Mouse (Mus musculus) T-helper 17 cell (primary cell): ENCODE data around the gene Prim2.

ENCODE experiments used
- in situ Hi-C, 2 experiments: fragments of 300-600 bp; cut with MboI, MseI; formaldehyde crosslinking; loops; 1 replicate in 1 of 2; 2 replicates in 1 of 2; pipeline ENCODE4 v1.15.1; 2025; ENCODE audit warnings: high pct_unique_total_duplicates in 2 of 2

Gene Prim2

DNA sequence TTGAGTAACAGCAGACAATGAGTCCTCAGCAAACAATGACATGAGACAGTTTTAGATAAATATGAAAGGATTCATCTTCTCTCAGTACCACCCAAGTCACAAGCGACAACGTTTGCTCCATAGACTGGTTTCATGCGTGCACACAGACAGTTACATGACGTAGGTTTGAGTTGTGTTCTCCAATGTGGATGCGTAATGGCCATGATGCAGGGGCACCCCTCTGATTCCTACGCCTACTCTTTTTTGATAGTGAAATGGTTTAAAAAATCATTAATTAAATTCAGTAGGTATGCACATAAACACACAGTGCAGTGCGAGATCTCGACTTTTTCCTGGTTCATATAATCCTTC lies 174.4 kb downstream of the Prim2 start:
- in situ Hi-C loops: no loop called here

DNA sequence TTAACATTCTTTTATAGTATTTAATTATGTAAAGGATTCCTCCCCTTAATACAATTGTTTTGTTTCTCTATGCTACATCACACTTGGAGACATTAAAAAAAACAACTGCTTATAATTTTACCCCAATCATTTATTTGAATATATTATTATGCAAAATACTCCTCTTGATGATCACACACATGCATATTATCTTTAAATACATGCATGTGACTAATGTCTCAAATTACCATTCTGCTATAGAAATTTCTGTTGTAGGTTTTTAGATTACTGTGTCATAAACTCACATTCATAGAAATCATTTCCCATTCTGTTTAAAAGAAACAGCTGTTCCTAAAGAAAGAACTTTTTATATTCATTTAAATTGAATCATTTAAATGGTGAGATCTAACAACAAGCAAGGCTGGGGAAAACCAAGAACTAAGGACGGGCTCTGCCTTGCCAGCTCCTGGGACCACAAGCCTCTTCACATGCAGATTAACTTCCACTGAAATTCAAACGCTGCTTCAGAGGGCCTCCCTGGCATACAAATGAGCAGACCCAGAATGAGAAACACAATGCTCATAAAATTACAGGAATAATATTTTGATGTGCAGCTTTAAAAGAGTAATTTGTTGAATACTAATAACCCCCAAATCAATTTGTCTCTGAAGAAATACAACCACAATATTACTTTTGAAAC lies 174.9 kb downstream of the Prim2 start:
- in situ Hi-C loops: no loop called here

DNA sequence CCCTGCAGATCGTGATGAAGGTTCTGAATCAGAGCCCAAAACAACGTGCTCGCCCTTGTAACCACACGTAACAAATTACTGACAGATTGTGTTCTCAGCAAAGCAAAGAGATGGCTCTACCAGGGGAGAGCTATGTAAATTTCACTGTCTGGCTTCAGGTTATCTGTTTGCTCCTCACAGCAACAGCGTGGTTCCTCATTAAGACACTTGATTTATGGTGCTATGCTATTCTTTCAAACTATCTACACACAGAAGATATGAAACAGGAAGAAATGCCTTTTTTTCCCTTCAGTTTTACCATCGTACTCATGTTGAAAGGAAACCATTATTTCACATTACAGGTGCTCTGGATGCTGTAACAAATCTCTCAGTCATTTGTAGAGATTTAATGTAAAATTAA lies 179.4 kb downstream of the Prim2 start:
- in situ Hi-C loops: no loop called here

DNA sequence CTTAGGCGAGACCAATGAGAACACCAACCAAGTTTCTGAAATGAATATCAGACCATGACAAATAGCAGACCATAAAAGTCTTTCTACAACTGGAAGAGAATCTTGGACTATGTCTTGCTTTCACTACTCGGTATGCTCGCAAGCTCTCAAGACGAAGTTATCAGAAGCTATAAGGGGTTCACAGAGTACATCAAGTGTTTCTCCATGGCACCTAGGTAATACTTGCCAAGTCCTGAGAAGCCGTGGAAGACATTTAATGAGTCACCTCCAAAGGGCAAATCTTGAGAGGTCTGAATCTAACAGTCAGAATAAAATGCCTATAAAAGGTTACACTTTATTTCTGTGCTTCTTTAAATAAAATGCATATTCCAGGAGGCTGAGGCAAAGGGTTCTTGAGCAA lies 181.2 kb downstream of the Prim2 start:
- in situ Hi-C loops: no loop called here

DNA sequence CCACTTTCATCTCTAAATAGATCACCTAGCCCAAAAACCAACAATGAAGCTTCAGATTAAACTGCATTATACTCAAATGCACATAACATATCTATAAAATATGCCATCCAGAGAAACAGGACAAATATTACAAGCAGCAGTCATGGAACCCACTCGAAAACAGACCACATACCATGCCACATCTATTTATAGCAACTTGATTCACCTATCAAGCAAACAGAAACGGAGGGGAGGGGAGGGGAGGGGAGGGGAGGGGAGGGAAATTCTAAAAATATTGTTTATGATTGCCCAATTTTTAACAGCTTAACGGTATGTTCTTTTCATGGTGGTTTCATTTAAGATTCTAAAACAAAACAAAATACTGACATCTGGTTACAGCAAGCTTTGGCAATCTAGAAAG lies 185.8 kb downstream of the Prim2 start:
- in situ Hi-C loops: no loop called here

DNA sequence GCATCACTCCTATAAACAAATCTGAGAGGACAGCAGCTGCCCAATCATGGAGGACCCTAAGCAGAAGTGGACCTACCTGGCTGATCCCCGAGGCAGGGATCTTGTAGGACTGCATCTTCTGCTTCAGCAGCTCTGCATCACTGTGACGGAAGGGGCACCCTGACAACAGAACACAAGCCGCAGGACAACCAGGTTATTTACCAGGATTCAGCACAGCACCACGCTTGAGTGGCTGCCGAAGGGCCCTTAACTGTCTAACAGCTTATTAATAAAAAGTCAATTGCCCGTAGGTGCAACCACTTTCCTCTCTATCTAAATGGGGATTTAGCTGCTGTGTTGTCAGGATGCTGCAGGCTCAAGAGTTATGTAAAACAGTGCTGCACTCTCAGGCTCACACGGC lies 189.2 kb downstream of the Prim2 start:
- in situ Hi-C loops: no loop called here

DNA sequence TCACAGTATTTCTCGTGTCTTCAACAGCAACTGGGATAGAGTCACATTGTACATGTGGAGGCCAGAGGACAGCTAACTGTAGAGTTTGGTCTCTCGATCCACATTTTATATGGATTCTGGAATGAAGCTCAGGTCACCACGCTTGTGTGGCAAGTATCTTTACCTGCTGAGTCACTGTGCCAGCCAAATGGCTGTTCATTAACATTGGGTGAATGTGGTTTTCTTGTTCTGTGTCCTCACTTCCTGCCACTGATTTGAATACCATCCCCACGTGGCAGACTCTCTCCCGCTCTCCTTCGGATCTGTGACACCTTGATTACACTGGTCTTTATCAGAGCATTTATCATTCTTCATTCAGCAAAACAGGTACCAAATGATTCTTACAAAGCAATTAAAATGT lies 198.5 kb downstream of the Prim2 start:
- in situ Hi-C loops: loop anchor here in 1 of 2 experiments (10.0 kb wide), 1 partner anchor 1034 kb away; no protein-coding TSS in a partner anchor

DNA sequence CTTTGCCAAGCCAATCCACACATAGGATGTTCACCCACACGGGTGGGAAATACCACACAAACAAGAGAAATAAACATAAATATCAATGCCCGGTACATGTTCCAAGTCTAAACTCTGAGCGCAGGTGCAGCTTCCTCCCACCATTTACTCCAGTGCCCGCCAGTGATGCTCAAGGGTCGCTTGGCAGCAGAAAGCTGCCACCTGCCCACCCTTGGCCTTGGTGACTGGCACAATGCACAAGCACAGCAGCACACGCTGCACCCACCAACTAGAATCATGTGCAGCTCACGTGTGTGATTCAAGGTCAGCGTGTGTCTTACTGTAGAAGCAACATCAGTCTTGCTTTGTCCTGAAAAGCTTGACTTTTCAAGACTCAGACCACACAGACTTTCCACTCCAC lies 199.4 kb downstream of the Prim2 start:
- in situ Hi-C loops: loop anchor here in 1 of 2 experiments (10.0 kb wide), 1 partner anchor 1035 kb away; no protein-coding TSS in a partner anchor

DNA sequence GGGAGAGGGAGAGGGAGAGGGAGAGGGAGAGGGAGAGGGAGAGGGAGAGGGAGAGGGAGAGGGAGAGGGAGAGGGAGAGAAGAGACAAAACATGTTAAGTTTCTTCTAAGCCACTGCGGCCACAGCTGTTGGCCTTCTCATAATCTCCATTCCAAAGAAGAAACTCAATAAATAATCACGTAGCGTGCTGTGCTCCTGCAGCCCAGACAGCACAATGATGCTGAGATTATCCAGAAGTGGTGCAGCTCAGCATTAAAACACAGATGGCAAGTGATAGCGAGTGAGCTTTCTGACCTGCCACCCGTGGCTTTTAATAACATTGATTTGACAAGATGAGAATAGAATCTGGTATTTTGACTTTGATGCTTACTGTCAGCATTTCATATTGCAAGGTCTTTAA lies 205.4 kb downstream of the Prim2 start:
- in situ Hi-C loops: no loop called here

DNA sequence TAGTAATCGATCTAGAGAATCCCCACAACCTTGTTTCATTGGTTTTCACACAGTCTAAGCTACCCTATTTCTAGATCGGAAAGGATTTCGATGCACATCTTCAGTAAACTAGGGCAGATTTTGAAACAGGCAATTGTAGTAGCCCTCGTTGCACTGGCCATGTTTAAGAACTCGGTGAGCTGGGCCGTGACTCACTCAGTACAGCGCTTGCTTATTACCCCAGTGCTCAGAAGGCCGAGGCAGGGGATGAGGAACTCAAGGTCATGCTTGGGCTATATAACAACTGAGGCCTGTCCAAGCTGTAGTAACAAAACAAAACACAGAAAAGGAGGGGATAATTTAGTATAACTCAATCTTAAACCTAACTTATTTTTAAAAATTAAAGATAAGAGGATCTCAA lies 208.9 kb downstream of the Prim2 start:
- in situ Hi-C loops: no loop called here

DNA sequence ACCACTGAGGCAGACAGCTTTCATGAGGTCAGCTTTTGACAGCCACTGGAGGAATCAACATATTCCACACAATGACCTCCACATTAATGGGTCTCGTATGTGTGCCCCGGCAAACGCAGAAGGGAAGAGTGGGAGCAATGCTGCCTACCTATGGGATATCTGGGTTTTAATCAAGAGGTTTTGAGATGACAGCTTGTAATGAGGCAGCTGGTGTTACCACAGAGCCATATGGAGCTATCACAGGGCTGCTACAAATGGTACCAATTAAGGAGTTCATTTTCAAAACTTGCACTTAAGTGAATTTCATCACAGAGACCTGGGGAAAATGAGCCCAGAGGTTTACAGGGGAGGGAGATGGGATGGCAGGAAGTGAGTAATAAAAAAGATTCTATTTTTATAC lies 209.3 kb downstream of the Prim2 start:
- in situ Hi-C loops: no loop called here

DNA sequence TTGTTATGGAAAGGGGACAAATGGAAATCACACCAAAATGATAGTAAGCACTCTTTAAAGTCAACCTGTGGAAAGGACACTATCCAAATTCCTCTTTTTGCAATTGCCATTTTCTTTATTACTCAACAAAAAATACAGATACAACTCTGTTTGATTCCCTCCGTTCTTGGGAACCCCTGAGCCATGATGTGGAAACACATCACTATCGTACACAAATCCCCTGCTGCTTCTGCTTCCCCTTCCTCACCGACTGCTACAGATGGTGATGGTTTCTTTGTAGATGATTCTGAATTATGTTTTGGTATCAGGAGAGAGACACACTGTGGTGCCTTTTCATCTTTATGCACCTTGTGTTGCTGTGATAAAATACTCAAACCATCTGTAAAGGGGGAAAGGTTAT lies 210.6 kb downstream of the Prim2 start:
- in situ Hi-C loops: no loop called here

DNA sequence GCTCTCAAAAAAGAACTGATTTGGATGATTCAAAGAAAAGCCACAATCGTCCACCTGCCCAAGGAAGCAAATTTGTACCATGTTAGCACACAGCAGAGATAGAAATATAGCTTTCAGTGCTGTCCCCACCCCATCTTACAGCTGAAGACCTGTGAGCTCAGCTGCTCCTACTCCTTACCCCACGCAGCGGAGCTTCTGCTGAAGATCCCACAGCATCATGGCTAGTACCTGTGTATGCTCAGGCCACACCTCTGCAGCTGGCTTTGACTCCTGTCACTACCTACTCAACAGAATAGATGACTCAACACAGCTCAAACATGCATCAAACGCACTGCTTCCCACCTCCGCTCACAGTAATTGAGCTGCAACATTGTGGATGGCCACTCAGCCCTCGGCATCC lies 215.3 kb downstream of the Prim2 start:
- in situ Hi-C loops: no loop called here

DNA sequence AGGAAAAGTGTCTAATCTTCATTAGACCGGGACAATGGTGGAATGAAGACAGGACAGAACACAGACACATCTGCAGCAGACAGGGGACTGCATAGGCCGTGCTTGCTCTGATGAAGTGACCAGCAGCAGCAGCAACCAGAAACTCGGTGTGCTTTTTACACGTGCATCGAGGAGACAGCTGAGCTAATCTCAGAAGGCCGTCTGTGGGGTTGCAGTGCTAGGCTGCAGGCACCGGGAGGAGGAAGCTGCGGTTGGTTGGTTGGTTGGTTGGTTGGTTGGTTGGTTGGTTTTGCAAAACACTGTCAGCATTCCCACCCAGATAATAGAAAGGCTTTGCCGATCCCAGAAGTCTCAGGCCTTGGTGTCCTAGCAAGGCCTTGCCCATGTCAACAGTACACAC lies 216.3 kb downstream of the Prim2 start:
- in situ Hi-C loops: no loop called here

DNA sequence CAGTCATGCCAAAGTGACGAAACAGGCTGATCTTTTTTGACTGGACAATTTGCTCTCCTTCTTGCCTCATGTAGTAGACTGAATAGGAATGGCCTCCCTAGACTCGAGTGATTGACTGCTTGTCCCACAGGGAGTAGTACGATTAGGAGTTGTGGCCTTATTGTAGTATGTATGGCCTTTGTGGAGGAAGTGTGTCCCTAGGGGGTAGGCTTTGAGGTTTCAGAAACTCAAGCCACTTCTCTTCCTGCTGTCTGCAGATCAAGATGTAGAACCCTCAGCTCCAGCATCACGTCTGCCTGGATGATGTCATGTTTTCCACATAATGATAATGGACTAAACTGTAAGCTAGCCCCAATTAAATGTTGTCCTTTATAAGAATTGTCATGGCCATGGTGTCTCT lies 222.4 kb downstream of the Prim2 start:
- in situ Hi-C loops: no loop called here

DNA sequence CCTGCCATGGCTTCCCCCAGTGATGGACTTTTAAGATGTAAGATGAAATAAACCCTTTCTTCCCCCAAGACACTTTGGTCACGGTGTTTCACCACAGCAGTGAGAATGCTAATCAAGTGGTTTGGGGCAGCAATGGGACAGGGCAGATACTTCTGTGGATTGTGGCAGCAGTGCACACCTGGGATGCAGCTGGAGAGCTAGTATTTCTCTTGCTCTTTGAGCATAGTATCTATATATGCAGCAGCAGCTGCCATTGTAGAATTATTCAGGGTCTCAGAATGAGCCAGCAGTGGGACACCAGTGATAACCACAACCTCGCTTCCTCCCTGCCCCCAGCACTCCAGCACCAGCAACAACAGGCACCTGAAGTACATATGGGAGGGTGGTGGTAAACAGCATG lies 233.4 kb downstream of the Prim2 start:
- in situ Hi-C loops: loop anchor here in 1 of 2 experiments (5.0 kb wide), 1 partner anchor 49 kb away; no protein-coding TSS in a partner anchor
